Mouse (Mus musculus) embryo, embryonic 11 days (tissue): ENCODE measurements around the gene Sytl4.

Experiments used
- DNase-seq: peaks from one replicate; pipeline ENCODE4 v3.0.0-alpha.2; 2015

Gene Sytl4

GRCm38 (mm10) chrX:133981231-133982002, at the start of gene Sytl4:
TSS of gene Sytl4 (minus strand) at chrX:133981812.
- peak; percentile 58 for DNase-seq

- DNase-seq, result peak; percentile 1
These were observed 39.1 kb upstream of the Sytl4 start for GRCm38 (mm10) chrX:134020664-134021063.

DNA sequence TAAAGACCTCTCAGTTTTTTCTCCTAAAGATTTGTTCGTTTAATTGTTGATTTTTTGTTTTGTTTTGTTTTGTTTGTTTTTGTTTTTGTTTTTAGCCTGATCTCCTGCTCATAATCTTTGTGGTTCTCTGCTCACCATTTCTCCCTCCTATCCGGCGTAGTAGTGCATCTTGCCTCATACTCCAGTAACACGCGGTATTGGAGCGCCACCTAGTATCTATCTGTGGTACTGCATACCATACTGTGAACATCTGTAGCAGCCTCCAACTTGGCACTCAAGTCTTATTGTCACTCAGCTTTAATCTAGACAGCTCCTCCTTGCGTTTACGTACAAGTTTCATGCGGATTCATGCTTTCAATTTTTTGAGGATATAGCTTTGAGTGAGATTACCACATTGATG, 37.4 kb upstream of the Sytl4 start:
- peak; percentile 63 for DNase-seq

DNA sequence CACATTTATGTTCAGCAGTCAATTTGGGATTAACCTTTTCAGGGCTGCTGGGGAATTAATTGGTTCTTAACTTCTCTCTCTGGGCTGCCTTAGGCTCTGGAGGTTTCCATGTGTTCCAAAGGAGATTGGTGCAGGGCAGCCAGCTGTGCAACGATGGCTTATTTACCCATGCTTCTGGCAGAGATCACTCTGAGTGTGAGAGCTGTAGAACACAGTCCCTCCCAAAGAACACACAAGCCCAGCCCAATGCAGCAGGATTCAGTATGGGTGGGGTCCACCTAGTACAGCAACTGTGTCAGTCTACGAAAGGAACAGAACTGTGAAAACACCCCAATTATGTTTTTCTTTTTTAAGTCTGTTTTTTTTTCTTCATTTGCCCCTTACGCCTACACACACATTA, 14.3 kb upstream of the Sytl4 start:
- no peak for DNase-seq

DNA sequence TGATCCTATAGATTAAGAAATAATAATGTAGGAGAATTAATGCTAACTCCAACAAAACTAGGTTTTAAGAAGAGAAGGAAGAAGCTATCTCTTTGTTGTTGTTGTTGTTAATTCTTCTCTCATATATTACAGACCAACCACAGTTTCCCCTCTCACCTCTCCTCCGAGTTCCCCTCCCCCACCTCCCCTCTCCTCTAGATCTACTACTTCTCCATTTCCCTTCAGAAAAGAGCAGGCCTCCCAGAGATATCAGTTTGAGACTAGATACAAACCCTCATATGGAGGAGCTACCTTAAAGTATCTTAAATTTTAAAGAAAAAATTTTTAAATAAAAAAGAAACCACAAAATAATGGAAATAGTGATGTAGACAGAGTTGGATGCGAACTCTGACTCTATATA, 17.0 kb downstream of the Sytl4 start:
- no peak for DNase-seq

DNA sequence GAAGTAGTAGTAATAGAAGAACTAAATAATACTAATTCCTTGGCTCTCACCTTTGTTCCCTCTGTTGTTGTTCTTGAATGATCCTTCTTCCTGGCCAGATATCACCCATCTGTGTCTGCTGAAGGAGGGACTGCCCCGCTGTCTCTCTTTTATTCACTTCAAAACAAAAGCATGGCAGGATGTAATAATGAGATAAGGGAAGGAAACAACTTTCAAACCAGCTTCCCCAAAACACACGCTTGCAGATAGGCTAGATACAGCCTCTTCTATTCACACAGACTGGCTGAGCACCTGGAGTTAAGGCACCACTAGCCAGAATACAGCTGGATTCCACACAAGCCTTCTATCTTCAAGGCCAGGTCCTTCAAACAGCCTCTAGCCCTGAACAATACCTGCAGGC, 21.0 kb downstream of the Sytl4 start:
- DNase-seq, result no peak

GRCm38 (mm10) chrX:133954661-133955060, 27.0 kb downstream of the Sytl4 start:
- DNase-seq, result no peak

GRCm38 (mm10) chrX:133947427-133947826, 34.2 kb downstream of the Sytl4 start:
- peak; percentile 57 for DNase-seq

- no peak for DNase-seq
These were observed 42.1 kb downstream of the Sytl4 start for GRCm38 (mm10) chrX:133939561-133939960.

- DNase-seq, result no peak
These were observed 44.9 kb downstream of the Sytl4 start for GRCm38 (mm10) chrX:133936605-133937225.

DNA sequence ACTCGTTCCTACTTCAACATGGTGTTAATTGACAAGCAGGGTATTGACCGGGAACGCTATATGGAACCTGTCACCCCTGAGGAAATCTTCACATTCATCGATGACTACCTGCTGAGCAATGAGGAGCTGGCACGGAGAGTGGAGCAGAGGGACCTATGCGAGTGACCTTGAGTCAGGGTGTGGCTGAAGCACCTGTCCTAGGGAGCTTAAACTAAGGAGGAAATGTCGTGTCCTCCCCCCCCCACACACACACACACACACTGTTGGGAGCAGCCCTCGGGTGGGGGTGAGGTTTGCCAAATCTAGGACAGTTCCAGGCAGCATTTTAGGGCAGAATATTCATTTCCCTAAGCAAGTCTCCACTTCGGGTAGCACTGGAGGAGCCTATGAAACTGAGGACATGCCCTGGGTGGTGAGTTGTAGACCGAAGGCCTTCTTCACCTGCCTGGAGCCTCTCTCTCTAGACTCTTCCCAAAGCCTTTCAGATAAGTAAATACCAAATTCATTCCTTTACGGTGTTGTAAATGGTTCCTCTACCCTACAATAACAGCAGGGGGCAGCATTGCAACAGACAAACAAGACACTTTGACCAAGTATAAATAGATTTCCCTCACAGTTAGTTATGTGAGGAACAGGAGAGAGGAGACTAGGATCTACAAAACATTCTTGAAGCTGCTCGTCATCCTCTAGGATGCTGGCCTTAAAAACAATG, 50.2 kb downstream of the Sytl4 start:
- peak; percentile 22 for DNase-seq

DNA sequence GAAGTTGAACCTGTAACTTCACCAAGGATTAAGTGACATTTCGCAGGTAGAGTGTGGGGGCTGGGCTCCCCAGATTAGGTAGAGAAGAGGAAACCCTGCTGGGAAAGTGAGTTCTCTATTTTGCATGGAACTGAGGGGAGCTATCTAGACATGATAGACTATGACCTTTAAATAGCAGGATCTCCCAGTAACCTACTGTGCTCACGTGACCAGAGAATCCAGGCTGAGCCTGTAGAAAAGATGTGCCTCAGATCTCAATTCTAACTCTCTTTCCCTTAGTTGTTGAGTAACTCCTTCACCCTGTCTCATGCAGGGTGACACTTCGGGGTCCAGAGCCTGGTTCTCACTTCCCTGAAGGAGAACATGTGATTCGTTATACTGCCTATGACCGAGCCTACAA, 54.9 kb downstream of the Sytl4 start:
- DNase-seq, result no peak

DNA sequence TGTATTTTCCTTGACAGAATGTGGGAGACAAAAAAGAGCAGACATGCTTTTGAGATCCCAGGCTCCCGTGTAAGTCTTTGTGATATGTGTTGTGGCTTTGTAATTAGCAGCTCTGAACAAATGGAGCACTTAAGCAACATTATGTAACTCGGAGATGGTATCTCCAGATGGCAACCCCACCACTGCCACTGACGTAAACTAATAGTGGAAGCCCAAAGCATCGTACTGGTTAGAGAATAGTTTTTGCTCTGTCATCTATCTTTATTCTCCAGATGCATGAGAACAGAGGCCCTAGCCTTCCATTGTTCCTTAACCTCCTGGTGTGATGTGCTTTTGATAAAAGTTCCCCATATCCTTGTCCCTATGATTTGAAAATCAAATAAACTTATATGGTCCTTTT, 60.4 kb downstream of the Sytl4 start:
- no peak for DNase-seq

- DNase-seq, result peak; percentile 10
These were observed 67.4 kb downstream of the Sytl4 start for GRCm38 (mm10) chrX:133914219-133914618.

- no peak for DNase-seq
These were observed 68.6 kb downstream of the Sytl4 start for GRCm38 (mm10) chrX:133913006-133913405.

GRCm38 (mm10) chrX:133911397-133912103, 70.1 kb downstream of the Sytl4 start:
- no peak for DNase-seq

GRCm38 (mm10) chrX:133908261-133908660, 73.4 kb downstream of the Sytl4 start, which contains the start of gene Srpx2:
TSS of gene Srpx2 (plus strand) at chrX:133908426.
- peak; percentile 5 for DNase-seq

DNA sequence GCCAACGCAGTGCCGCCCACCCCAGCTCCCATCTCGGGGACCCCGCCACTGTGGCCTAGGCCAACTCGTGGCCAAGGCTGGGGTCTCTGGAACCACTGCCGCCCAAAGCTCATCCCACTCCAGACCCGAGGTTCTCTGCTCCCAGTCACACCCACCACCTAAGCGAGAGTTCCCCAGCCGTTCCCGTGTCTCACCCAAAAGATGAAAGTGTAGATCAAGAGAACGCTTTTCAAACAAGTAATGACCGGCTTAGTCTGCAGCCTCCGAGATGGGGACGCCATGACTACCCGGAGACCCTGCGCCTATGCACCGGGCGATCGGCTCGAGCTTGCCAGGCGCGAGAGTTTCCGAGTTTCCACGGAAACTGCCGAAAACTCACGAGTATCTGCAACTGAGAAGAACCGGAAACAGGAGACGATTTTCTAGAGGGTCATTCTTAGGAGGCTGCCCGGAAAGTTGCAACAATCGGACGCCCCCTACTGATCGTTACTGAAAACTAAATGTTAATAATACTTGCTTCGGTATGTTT, 83.5 kb downstream of the Sytl4 start, which contains the start of gene Tspan6:
Gene Tspan6, minus strand, starts transcription at position 416 of the 529 bp plus-strand sequence.
- peak; percentile 90 for DNase-seq

DNA sequence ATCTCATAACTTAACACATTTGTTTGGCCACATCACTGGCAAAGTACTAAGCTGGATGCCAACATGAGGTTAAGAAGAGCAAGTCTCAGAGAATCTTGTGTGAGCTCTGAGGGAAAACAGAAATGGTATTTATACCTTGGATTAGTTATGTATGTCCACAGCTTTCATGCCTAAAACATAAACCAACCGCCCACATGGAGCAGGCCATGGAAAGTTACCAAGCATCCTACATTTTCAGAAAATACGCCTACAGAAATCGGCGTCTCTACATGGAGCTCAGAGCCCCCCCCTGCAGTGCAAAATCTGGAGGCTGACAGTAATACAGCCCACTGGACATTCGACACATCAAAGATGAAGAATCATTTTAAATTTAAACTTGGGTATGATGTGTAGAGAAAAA, 93.5 kb downstream of the Sytl4 start:
- DNase-seq, result no peak

GRCm38 (mm10) chrX:133887308-133887707, 94.3 kb downstream of the Sytl4 start:
- DNase-seq, result no peak
